Mouse (Mus musculus) forebrain, embryonic 11.5 days (tissue): ENCODE measurements around the gene Ddr1. TPM values are rescaled to one million over a fixed set of nuclear protein-coding genes. Genes with fewer than 3 reads are reported as not detected.

ENCODE experiments used
- ATAC-seq: fragments of 200-750 bp; cut with Nextera tagmentation; replicated peaks from 2 replicates; pipeline ENCODE4 v1.8.0; 2017; ENCODE audit warnings: moderate TSS enrichment; ENCODE audit not compliant: low FRiP score
- DNase-seq: peaks from one replicate; pipeline ENCODE4 v3.0.0-alpha.2; 2017; ENCODE audit warnings: low spot score
- H3K27ac ChIP-seq: fragments of 300-500 bp; sonication (generic); 2 replicates; pipeline ENCODE4 v1.5.1; 2014; ENCODE audit warnings: low read depth, low read length
- H3K27me3 ChIP-seq: fragments of 300-500 bp; sonication (generic); 2 replicates; pipeline ENCODE4 v1.6.1; 2014; ENCODE audit warnings: mild to moderate bottlenecking, low read length, mixed read lengths; ENCODE audit not compliant: control insufficient read depth, insufficient read depth
- H3K36me3 ChIP-seq: fragments of 300-500 bp; sonication (generic); 2 replicates; pipeline ENCODE4 v1.6.1; 2014; ENCODE audit warnings: mild to moderate bottlenecking, low read length, moderate library complexity, mixed read lengths; ENCODE audit not compliant: control insufficient read depth, insufficient read depth
- H3K4me1 ChIP-seq: fragments of 300-500 bp; sonication (generic); replicated peaks from 2 replicates; pipeline ENCODE4 v1.6.1; 2014; ENCODE audit warnings: low read length, mixed read lengths; ENCODE audit not compliant: control insufficient read depth, insufficient read depth
- H3K4me2 ChIP-seq: fragments of 300-500 bp; sonication (generic); 2 replicates; pipeline ENCODE4 v1.6.1; 2014; ENCODE audit warnings: low read depth, mild to moderate bottlenecking, low read length, moderate library complexity, mixed read lengths; ENCODE audit not compliant: severe bottlenecking
- H3K4me3 ChIP-seq: fragments of 300-500 bp; sonication (generic); 2 replicates; pipeline ENCODE4 v1.5.1; 2014; ENCODE audit warnings: low read depth, low read length
- H3K9ac ChIP-seq: fragments of 300-500 bp; sonication (generic); 2 replicates; pipeline ENCODE4 v1.6.1; 2014; ENCODE audit warnings: low read length
- H3K9me3 ChIP-seq: fragments of 300-500 bp; sonication (generic); 2 replicates; pipeline ENCODE4 v1.6.1; 2016; ENCODE audit warnings: low read length, mixed read lengths; ENCODE audit not compliant: control insufficient read depth
- WGBS: fragments of 180-500 bp; shearing (Covaris S2); extraction: QIAGEN DNeasy Blood & Tissue Kit; methylation state at CpG from one replicate; pipeline ENCODE4 v1.1.7; 2014; 5-methylcytosine and 5-hydroxymethylcytosine counted together
- polyA plus RNA-seq: library from polyadenylated mRNA; unstranded; fragments of >200 nt; fragmentation: Nextera tagmentation; extraction: Ambion mirVana; gene quantifications from 2 replicates; pipeline ENCODE4 v1.2.1, GENCODE M21; 2014

The Ddr1 gene
- polyA plus RNA-seq, 1 experiment from 2014 or later: 144 TPM

DNA sequence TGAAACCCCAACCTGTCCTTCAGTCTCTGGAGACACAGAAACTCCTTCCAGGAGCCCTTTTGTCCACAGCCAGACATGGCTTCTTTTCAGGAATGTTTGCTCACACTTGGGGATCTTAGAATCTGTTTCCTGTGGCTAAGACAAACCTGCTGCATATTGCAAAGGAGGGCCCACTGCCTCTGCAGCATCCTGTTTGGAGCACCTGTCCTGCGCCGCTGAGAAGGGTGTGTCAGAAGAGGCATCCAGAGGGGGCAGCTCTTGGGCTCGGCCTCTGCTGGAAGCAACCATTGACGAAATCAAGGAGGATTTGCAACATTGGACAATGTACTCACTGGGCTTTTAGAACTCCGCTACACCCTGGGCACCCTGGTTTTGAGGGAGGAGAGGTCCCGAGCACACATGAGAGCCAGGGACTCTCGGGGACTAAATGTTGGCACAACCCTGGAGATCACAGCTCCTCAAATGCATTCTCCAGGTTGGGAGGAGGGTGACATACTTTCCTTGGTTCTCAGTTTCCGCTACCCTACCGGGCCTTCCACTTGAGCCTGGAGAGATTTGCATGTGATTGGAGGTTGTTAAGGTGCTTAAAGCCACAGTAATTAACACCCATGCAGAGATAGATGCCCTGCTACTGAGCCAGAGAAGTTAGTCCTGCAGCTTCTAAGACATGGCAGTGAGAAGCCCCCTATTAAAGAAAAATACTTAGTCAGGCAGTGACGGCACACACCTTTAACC, 23.2 kb upstream of the Ddr1 start:
- 23% methylated on average over 10 of the region's 10 CpGs for WGBS
- ATAC-seq (no peak), DNase-seq (no peak)
- Histone ChIP-seq H3K4me2 (no peak overlapping the region), H3K27me3 (no peaks in the 10 kb centered on the region), H3K9me3 (no peaks in the 10 kb centered on the region; the same call in 1 of the 2 replicates), H3K4me3 (no peak overlapping the region), H3K4me1 (no peaks in the 10 kb centered on the region), H3K36me3 (no peaks in the 10 kb centered on the region), H3K9ac (no peak overlapping the region), H3K27ac (no peak overlapping the region)

DNA sequence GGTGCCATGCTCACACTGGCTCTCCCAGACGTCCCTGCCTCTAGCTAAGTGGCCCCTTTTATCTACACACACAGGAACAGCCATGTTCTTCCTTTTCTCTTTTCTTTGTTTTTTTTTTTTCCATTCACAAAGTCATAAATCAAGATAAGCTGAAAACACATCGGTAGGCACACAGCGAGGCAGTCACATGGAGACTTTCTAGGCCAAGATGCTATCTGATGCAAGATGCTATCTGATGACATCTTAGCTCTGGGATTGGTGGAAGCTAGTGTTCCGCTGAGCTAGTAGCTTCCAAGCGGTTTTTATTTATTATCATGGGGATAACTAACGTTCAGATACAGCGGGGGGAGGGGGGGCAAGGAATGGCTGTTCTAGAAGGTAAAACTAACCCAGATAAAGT, 22.6 kb upstream of the Ddr1 start:
- H3K9me3 ChIP-seq: no peaks in the 10 kb centered on the region; the same call in 1 of the 2 replicates
- no peak overlapping the region for H3K4me2 ChIP-seq
- no peak overlapping the region for H3K27ac ChIP-seq
- 61% methylated on average over 7 of the region's 7 CpGs for WGBS
- DNase-seq: no peak
- no peak overlapping the region for H3K9ac ChIP-seq
- no peaks in the 10 kb centered on the region for H3K27me3 ChIP-seq
- no peak for ATAC-seq
- H3K4me3 ChIP-seq: no peak overlapping the region
- H3K4me1 ChIP-seq: no peaks in the 10 kb centered on the region
- no peaks in the 10 kb centered on the region for H3K36me3 ChIP-seq

DNA sequence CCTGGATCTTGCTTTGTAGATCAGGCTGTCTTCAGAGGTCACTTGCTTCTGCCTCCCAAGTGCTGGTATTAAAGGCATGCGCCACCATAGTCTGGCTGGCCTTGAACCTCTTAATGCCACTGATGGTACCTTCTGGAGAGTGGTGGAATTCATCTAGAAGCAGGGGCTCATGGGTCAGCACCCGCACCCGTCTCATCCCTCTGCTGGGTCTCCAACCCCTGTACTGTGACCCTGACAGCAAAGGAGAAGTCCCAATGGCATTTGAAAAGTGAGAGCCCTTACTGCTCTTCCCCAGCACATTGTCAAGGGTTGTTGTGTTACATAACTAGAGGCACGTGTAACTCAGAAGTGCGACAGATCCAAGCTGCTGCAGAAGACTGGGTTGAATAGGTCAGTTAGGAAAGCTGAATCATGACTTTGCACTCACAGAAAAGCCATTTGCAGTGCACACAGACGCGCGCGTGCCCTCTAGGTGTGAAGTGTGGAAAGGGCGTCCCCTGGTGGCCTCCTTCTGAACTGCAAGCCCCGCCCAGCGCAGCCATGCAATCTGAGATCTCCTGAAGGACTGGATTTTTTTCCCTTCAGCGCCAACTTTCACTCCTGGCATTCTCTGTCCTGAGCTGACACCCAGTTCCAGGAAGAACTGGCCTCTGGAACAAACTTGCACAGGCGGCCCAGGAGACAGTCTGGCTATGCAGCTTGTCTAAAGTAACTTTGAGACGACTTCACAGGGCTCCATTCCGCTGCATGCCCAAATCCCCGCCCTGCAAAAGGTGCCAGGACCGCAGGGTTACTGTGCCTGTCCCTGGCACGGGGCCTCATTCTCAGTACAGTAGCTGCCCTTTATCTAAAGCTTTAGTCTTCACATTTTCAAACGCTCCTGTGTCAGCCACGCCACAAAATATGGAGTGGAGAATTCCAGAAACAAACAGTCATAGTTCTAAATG, 21.1 kb upstream of the Ddr1 start:
- Histone ChIP-seq H3K9ac (no peak overlapping the region), H3K4me3 (no peak overlapping the region), H3K27ac (no peak overlapping the region), H3K27me3 (no peaks in the 10 kb centered on the region), H3K4me2 (no peak overlapping the region), H3K4me1 (no peaks in the 10 kb centered on the region), H3K36me3 (no peaks in the 10 kb centered on the region), H3K9me3 (no peaks in the 10 kb centered on the region; the same call in 1 of the 2 replicates)
- DNase-seq (peak; percentile 95), ATAC-seq (peak; percentile 46; the same call in 1 of the 2 replicates)
- whole genome bisulfite sequencing: 34% methylated on average over 21 of the region's 21 CpGs

DNA sequence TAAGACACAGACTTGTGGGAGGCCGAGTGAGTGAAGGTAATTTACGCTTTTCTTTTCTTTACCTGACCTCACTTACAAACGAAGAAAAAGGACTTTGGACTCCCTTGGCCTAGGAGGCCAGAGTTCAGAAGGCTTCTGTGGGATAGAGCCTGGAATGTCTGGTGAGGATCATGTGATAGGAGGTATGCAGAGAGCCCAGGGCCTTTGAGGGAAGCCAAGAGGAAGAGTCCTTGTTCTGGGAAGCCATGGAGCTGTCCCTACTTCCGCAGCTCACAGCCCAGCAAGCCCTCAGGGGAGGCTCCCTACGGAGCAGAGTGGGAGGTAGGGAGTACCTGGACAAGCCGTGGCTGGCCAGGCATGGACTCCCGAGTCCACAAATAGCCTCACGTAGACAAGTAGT, 17.3 kb upstream of the Ddr1 start:
- no peak overlapping the region for H3K4me2 ChIP-seq
- H3K36me3 ChIP-seq: no peaks in the 10 kb centered on the region
- H3K27me3 ChIP-seq: no peaks in the 10 kb centered on the region
- ATAC-seq (no peak), DNase-seq (no peak)
- no peaks in the 10 kb centered on the region; the same call in 1 of the 2 replicates for H3K9me3 ChIP-seq
- no peak overlapping the region for H3K27ac ChIP-seq
- no peak overlapping the region for H3K4me3 ChIP-seq
- WGBS: 76% methylated on average over 8 of the region's 8 CpGs
- H3K4me1 ChIP-seq: 0 out of 2 replicates have a peak, but pooled peaks cover 4% of the 10 kb centered on the region
- H3K9ac ChIP-seq: no peak overlapping the region

DNA sequence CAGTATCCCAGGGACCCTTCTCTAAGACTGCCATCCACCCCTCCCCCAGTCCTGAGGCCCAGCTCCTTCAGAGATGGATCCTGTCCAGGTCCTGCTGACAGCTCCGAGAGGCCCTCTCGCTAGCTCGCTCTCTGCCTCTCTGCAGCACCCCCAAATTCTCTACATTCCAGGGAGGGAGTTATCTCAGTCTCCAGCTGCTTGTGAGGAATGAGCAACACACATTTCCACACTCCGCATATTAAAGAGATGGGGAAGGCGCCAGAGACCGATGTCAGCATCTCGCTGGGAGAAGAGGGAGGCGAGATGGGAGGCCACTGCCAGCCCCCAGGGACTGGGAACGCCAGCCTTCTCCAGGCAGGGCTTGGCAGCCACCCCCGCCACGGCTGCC, 15.9 kb upstream of the Ddr1 start:
- no peak overlapping the region; the same call in 1 of the 2 replicates for H3K9ac ChIP-seq
- H3K27me3 ChIP-seq: no peaks in the 10 kb centered on the region
- DNase-seq: no peak

DNA sequence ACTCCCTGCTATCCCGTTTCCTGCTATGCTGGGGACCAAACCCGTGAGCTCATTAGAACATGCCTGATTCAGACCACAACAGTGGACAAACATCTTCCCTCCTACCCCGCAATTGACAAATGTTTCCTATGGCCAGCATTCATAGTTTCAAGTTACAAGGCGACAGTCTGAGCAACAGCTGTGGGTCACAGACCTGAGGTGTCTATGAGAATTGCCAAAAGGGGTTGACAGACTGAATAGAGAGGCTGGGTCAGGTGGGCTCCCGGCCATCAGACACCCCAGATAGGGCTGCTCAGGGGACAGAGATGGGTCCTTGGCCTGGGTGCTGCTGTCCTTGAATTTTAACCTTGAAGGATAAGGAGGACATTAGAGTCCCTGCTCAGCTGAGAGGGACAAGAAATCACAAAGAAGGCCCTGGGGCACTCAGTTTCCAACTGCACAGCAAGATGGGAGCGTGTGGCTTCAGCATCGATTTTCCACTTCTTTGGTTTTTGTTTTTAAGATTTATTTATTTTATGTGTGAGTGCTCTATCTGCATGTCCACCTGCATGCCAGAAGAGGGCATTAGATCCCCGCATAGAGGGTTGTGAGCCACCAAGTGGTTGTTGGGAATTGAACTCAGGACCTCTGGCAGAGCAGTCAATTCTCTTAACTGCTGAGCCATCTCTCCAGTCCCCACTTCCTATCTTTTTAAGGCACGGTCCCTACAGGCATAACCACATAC, 15.4 kb upstream of the Ddr1 start:
- H3K9ac ChIP-seq: no peak overlapping the region
- no peak for ATAC-seq
- no peaks in the 10 kb centered on the region for H3K36me3 ChIP-seq
- H3K4me1 ChIP-seq: 0 out of 2 replicates have a peak, but pooled peaks cover 4% of the 10 kb centered on the region
- H3K27me3 ChIP-seq: no peaks in the 10 kb centered on the region
- no peak overlapping the region for H3K27ac ChIP-seq
- H3K4me3 ChIP-seq: no peak overlapping the region
- no peaks in the 10 kb centered on the region; the same call in 1 of the 2 replicates for H3K9me3 ChIP-seq
- DNase-seq: no peak
- WGBS: 74% methylated on average over 9 of the region's 9 CpGs
- H3K4me2 ChIP-seq: no peak overlapping the region

More for the DNA sequence above, 15.9 kb upstream of the Ddr1 start:
- Histone ChIP-seq H3K4me3 (no peak overlapping the region), H3K9me3 (no peaks in the 10 kb centered on the region; the same call in 1 of the 2 replicates), H3K4me1 (0 out of 2 replicates have a peak, but pooled peaks cover 4% of the 10 kb centered on the region), H3K4me2 (no peak overlapping the region), H3K27ac (peak overlapping the region; percentile 32; the same call in 1 of the 2 replicates), H3K36me3 (no peaks in the 10 kb centered on the region)
- WGBS: 28% methylated on average over 11 of the region's 11 CpGs
- ATAC-seq: no peak; the same call in 1 of the 2 replicates

- no peak overlapping the region for H3K4me3 ChIP-seq
- H3K4me2 ChIP-seq: no peak overlapping the region
- DNase-seq (no peak), ATAC-seq (no peak)
- no peak overlapping the region for H3K27ac ChIP-seq
- WGBS: 93% methylated on average over 6 of the region's 6 CpGs
- H3K36me3 ChIP-seq: no peaks in the 10 kb centered on the region
- no peaks in the 10 kb centered on the region for H3K9me3 ChIP-seq
- peaks cover 4% of the 10 kb centered on the region; the same call in 1 of the 2 replicates for H3K4me1 ChIP-seq
- H3K9ac ChIP-seq: no peak overlapping the region
- H3K27me3 ChIP-seq: no peaks in the 10 kb centered on the region
These were observed 12.7 kb upstream of the Ddr1 start for GRCm38 (mm10) chr17:35717080-35717479.

GRCm38 (mm10) chr17:35716114-35716513, 11.7 kb upstream of the Ddr1 start:
- 87% methylated on average over 3 of the region's 3 CpGs for WGBS

More at GRCm38 (mm10) chr17:35716114-35716513, 11.7 kb upstream of the Ddr1 start:
- H3K4me1 ChIP-seq: peaks cover 7% of the 10 kb centered on the region; the same call in 1 of the 2 replicates
- H3K4me2 ChIP-seq: no peak overlapping the region
- DNase-seq (no peak), ATAC-seq (no peak)
- no peak overlapping the region for H3K4me3 ChIP-seq
- H3K9me3 ChIP-seq: no peaks in the 10 kb centered on the region
- H3K9ac ChIP-seq: no peak overlapping the region
- H3K27me3 ChIP-seq: no peaks in the 10 kb centered on the region
- H3K36me3 ChIP-seq: no peaks in the 10 kb centered on the region
- H3K27ac ChIP-seq: no peak overlapping the region
